Mouse (Mus musculus) bone marrow macrophage, adult 2 months (primary cell): Measurements from ENCODE around the gene Ank3.

ENCODE experiments used
- CTCF ChIP-seq: IDR thresholded peaks from 2 replicates; pipeline ENCODE4 v1.5.1; 2012; ENCODE audit warnings: low read depth, mild to moderate bottlenecking, low read length, moderate library complexity
- POLR2A ChIP-seq: IDR thresholded peaks from 2 replicates; pipeline ENCODE4 v1.6.1; 2012; ENCODE audit warnings: mild to moderate bottlenecking, low read depth, low read length, borderline replicate concordance

DNA sequence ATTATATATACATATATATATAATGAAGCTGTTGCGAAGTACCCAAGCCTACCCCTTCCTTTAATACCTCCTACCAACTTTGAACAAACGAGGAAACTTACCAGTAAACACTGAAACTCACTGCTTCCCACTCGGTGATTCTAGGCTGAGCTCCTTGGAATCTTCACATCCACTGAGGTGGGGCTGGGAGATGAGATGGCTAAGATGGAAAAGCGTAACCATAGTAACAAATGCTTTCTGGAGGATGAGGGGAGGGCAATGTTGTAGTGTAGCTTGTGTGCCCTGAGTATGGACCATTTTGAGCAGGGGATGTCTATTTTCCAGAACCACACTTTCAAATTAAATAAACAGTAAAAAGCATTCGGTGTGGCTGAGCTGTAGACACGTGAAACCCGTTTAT lies 364.4 kb downstream of the Ank3 start:
- no peak for TF ChIP-seq CTCF
- TF ChIP-seq POLR2A = no peak
